Mouse (Mus musculus) brain, embryonic 14.5 days (tissue): ENCODE results near the gene Glrp1.

Source experiments
- CTCF ChIP-seq: fragments of 200-500 bp; IDR thresholded peaks from 2 replicates; pipeline ENCODE4 v1.5.1; 2012; ENCODE audit warnings: inconsistent platforms, mild to moderate bottlenecking, moderate library complexity, borderline replicate concordance; ENCODE audit not compliant: insufficient read depth, insufficient read length; ENCODE audit errors: extremely low read depth
- POLR2A ChIP-seq: fragments of 200-500 bp; IDR thresholded peaks from 2 replicates; pipeline ENCODE4 v1.6.1; 2012; ENCODE audit warnings: mild to moderate bottlenecking, inconsistent platforms, borderline replicate concordance; ENCODE audit not compliant: poor library complexity, insufficient read depth, insufficient read length, severe bottlenecking; ENCODE audit errors: extremely low read depth

GRCm38 (mm10) chr1:88467866-88468265 is 42.0 kb downstream of the Glrp1 start:
- no peak for TF ChIP-seq CTCF
- TF ChIP-seq POLR2A: no peak
